Mouse (Mus musculus): ENCODE data around the gene Fabp3. TPM values are rescaled to one million over a fixed set of nuclear protein-coding genes. Genes with fewer than 3 reads are reported as not detected.

Gene Fabp3
- 193 and 278 TPM in 2 replicates for polyA plus RNA-seq (2014; fragmentation: Nextera tagmentation; extraction: Ambion mirVana)

DNA sequence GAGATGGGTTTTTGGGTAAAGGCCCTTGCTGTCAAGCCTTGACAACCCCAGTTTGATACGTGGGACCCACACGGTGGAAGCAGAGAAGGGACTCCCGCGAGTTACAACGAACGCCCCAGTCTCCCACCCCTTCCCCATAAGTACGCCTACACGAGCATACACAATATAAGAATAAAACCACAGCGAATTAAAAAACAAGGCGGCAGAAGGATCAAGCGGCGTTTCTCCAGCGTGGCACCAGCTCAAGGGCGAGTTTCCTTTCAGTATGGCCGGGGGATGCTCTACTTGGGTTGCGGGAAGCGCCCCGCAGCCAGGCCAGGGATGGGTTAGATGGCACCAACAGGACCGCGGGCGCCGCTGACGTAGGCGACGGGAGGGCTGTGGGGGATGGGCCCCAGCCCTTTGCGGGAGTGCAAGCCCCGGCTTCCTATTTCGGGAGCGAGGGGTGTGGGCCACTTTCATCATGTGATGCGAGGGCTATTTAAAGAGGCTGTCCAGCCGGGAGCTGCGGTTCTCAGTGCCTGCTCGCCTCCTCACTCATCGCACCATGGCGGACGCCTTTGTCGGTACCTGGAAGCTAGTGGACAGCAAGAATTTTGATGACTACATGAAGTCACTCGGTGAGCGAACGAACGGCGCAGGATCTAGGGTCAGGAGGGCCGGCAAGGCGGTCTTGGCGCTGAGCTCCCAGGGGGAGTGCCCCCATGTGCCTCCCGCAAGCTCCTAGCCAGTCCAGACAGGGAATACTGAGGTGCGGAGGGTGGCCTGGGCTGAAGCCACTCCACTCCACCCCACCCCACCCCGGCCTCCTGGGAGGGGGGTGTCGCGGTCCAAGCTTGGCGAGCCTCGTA is at the start of gene Fabp3, which contains the start of gene Gm10570:
Gene Fabp3 (plus strand): TSS at position 365 of the 851 bp plus-strand sequence.
Gene Gm10570 (minus strand): TSS at position 444 of the 851 bp plus-strand sequence.
- under 1% methylated on average over 50 of the region's 52 CpGs for WGBS
- peak within 1 kb of the TSS; percentile 18 for H3K27ac ChIP-seq (ENCODE audit: low read depth, low read length)
- peak within 1 kb of the TSS; percentile 84 for H3K4me2 ChIP-seq (ENCODE audit: low read depth, low read length)
- H3K4me1 ChIP-seq (ENCODE audit: control insufficient read depth, insufficient read depth, low read length): 0 out of 2 replicates have a peak, but pooled peaks cover 2% of the 10 kb centered on the region
- no peaks in the 10 kb centered on the region for H3K36me3 ChIP-seq (ENCODE audit: control insufficient read depth, insufficient read depth, low read length)
- H3K27me3 ChIP-seq (ENCODE audit: control insufficient read depth, insufficient read depth, low read length): peaks cover 9% of the 10 kb centered on the region
- peak within 1 kb of the TSS; percentile 41 for H3K4me3 ChIP-seq (ENCODE audit: low read depth, low read length)
- H3K9me3 ChIP-seq (ENCODE audit: control insufficient read depth, low read length): no peaks in the 10 kb centered on the region
- H3K9ac ChIP-seq (replicated peaks; ENCODE audit: low read depth, low read length): peak within 1 kb of the TSS; percentile 69
- peak; percentile 77 for ATAC-seq (ENCODE audit: low read depth)

DNA sequence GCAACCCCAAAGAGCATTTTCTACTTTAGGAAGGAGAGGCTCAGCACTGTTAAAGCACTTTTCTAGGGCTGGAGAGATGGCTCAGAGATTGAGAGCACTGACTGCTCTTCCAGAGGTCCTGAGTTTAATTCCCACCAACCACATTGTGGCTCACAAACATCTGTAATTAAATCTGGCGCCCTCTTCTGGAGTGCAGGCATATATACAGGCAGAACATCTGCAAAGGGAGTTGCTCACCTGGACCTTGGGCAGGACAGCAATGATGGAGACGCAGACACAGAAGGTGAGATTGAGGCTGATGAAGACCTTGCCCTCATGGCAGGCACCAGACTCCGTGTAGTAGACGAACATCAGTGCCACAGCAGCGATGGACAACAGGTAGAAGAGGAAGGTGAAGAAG is 48.0 kb upstream of the Fabp3 start:
- Histone ChIP-seq H3K27me3 (ENCODE audit: control insufficient read depth, insufficient read depth, low read length) (no peaks in the 10 kb centered on the region), H3K9me3 (ENCODE audit: control insufficient read depth, low read length) (no peaks in the 10 kb centered on the region), H3K4me1 (ENCODE audit: control insufficient read depth, insufficient read depth, low read length) (0 out of 2 replicates have a peak, but pooled peaks cover 4% of the 10 kb centered on the region), H3K36me3 (ENCODE audit: control insufficient read depth, insufficient read depth, low read length) (peaks cover 8% of the 10 kb centered on the region), H3K4me2 (ENCODE audit: low read depth, low read length) (no peak overlapping the region), H3K9ac (replicated peaks; ENCODE audit: low read depth, low read length) (no peak overlapping the region), H3K4me3 (ENCODE audit: low read depth, low read length) (no peak overlapping the region), H3K27ac (ENCODE audit: low read depth, low read length) (no peak overlapping the region)
- 44% methylated on average over 5 of the region's 5 CpGs for WGBS
- ATAC-seq (ENCODE audit: low read depth): no peak

DNA sequence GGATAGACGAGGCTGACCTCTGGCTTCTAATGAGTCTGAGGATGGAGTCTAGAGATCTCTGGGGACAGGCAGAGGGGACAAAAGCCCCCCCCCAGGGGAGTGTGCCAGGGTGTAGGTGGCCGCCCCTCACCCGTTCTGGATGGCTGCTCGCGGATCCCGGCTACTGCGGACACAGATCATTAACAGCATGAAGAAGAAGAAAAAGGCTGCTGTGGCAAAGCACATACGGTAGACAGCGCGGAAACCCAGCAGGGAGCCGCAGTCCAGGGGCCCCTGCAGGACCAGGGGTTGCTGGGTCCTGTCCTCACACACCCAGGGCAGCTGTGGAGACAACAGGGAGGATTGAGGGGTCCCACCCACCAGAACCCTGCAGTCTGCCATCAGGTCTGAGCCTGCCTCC is 44.3 kb upstream of the Fabp3 start:
- peaks cover 5% of the 10 kb centered on the region for H3K36me3 ChIP-seq (ENCODE audit: control insufficient read depth, insufficient read depth, low read length)
- ATAC-seq (ENCODE audit: low read depth): no peak
- H3K4me3 ChIP-seq (ENCODE audit: low read depth, low read length): no peak overlapping the region
- H3K9me3 ChIP-seq (ENCODE audit: control insufficient read depth, low read length): no peaks in the 10 kb centered on the region
- 17% methylated on average over 11 of the region's 11 CpGs for WGBS
- H3K4me2 ChIP-seq (ENCODE audit: low read depth, low read length): no peak overlapping the region
- 0 out of 2 replicates have a peak, but pooled peaks cover 4% of the 10 kb centered on the region for H3K4me1 ChIP-seq (ENCODE audit: control insufficient read depth, insufficient read depth, low read length)
- H3K27ac ChIP-seq (ENCODE audit: low read depth, low read length): no peak overlapping the region
- no peak overlapping the region for H3K9ac ChIP-seq (replicated peaks; ENCODE audit: low read depth, low read length)
- H3K27me3 ChIP-seq (ENCODE audit: control insufficient read depth, insufficient read depth, low read length): no peaks in the 10 kb centered on the region

DNA sequence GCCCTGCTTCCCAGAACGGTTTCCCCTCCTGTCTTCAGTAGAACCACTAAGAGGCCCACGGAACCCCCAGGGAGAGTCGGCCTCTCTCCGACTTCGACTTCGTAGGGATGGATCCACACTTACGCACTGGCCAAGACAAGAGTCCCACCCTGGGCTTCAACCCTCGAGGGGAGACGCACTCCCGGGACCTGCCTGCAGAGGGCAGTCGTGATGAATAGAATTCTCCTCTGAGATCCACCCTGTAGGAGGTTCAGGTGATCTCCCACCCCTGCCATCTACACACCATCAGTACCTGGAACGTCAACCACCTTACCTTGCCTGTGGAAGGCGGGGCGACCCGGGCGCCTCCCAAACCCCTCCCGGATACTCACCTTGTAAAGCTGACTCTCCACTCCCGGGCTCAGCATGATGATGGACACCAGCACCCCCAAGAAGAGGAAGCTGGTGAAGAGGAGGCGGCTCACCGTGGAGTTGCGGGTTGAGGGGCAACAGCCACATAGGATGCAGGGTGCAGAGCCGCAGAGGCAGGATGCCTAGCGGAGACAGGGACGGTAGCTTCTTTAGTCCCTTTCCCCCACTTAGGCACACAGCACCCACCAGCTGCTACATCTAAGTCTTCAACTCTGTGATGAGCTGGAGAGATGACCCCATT is 43.6 kb upstream of the Fabp3 start:
- peak; percentile 44; the same call in 1 of the 2 replicates for ATAC-seq (ENCODE audit: low read depth)
- H3K27ac ChIP-seq (ENCODE audit: low read depth, low read length): no peak overlapping the region
- no peaks in the 10 kb centered on the region for H3K9me3 ChIP-seq (ENCODE audit: control insufficient read depth, low read length)
- no peak overlapping the region for H3K4me2 ChIP-seq (ENCODE audit: low read depth, low read length)
- no peak overlapping the region for H3K9ac ChIP-seq (replicated peaks; ENCODE audit: low read depth, low read length)
- H3K4me1 ChIP-seq (ENCODE audit: control insufficient read depth, insufficient read depth, low read length): 0 out of 2 replicates have a peak, but pooled peaks cover 4% of the 10 kb centered on the region
- H3K4me3 ChIP-seq (ENCODE audit: low read depth, low read length): no peak overlapping the region
- 27% methylated on average over 24 of the region's 24 CpGs for WGBS
- H3K27me3 ChIP-seq (ENCODE audit: control insufficient read depth, insufficient read depth, low read length): no peaks in the 10 kb centered on the region
- peaks cover 5% of the 10 kb centered on the region for H3K36me3 ChIP-seq (ENCODE audit: control insufficient read depth, insufficient read depth, low read length)

DNA sequence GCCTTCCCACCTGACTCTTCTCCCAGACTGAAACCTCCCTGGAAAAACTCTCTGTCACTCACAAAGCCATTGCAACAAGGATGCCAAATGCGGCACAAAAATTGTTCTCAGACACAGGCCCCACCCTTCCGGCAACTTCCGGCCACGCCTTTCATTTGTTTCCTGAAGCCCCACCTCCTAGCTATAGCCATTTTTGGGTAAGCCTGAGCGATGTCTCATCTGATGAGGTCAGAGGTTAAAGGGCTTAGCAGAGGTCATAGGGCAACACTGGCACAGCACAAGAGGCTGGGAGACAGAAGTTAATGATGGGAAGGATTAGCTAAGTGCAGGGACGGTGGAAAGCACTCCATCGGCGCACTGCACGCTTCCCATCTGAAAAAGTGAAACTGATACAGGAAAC is 41.8 kb upstream of the Fabp3 start:
- ATAC-seq (ENCODE audit: low read depth): no peak
- no peaks in the 10 kb centered on the region for H3K9me3 ChIP-seq (ENCODE audit: control insufficient read depth, low read length)
- no peak overlapping the region for H3K4me3 ChIP-seq (ENCODE audit: low read depth, low read length)
- H3K27me3 ChIP-seq (ENCODE audit: control insufficient read depth, insufficient read depth, low read length): no peaks in the 10 kb centered on the region
- H3K9ac ChIP-seq (replicated peaks; ENCODE audit: low read depth, low read length): no peak overlapping the region
- WGBS: 78% methylated on average over 9 of the region's 9 CpGs
- H3K4me1 ChIP-seq (ENCODE audit: control insufficient read depth, insufficient read depth, low read length): 0 out of 2 replicates have a peak, but pooled peaks cover 4% of the 10 kb centered on the region
- H3K4me2 ChIP-seq (ENCODE audit: low read depth, low read length): no peak overlapping the region
- H3K27ac ChIP-seq (ENCODE audit: low read depth, low read length): no peak overlapping the region
- peaks cover 5% of the 10 kb centered on the region; the same call in 1 of the 2 replicates for H3K36me3 ChIP-seq (ENCODE audit: control insufficient read depth, insufficient read depth, low read length)

DNA sequence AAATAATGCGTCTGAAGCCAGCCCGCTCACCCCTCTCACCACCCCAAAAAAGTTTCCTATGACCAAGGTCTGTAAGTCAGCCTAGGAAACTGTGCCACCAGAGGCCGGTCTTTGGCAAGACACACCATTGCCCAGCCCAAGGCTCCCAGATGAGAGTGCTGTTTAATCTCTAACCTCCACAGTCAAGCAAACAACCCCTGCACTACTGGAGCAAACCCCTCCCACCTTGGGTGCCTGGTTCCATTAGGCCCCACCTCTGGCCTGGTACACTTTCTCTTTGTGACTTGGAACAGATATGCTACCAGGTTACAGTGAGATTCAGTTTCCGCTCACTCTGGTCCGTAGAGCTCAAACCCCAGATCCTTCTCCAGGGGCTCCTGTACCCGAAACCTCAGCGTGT is 41.3 kb upstream of the Fabp3 start:
- no peak overlapping the region for H3K9ac ChIP-seq (replicated peaks; ENCODE audit: low read depth, low read length)
- H3K9me3 ChIP-seq (ENCODE audit: control insufficient read depth, low read length): no peaks in the 10 kb centered on the region
- H3K4me1 ChIP-seq (ENCODE audit: control insufficient read depth, insufficient read depth, low read length): 0 out of 2 replicates have a peak, but pooled peaks cover 4% of the 10 kb centered on the region
- whole genome bisulfite sequencing: 90% methylated on average over 7 of the region's 7 CpGs
- H3K4me2 ChIP-seq (ENCODE audit: low read depth, low read length): no peak overlapping the region
- H3K27me3 ChIP-seq (ENCODE audit: control insufficient read depth, insufficient read depth, low read length): no peaks in the 10 kb centered on the region
- no peak overlapping the region for H3K27ac ChIP-seq (ENCODE audit: low read depth, low read length)
- ATAC-seq (ENCODE audit: low read depth): no peak
- H3K36me3 ChIP-seq (ENCODE audit: control insufficient read depth, insufficient read depth, low read length): peaks cover 5% of the 10 kb centered on the region; the same call in 1 of the 2 replicates
- H3K4me3 ChIP-seq (ENCODE audit: low read depth, low read length): no peak overlapping the region

DNA sequence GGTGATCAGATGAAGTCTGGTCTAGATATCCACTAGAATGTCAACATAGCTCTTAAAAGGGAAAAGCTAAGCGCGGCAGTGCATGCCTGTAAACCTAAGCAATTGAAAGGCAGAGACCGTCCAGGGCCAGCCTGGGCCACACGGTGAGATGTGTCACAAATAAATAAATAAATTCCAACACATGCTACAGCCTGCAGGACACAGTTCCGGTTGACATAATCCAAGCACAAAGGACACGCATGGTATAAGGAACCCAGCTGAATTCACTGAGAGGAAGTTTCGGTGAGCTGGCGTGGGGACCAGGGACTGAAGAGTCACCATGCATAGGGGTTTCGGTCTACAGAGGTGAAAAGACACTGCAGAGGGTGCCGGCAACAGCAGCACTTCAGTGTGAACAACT is 39.7 kb upstream of the Fabp3 start:
- Histone ChIP-seq H3K36me3 (ENCODE audit: control insufficient read depth, insufficient read depth, low read length) (no peaks in the 10 kb centered on the region), H3K4me1 (ENCODE audit: control insufficient read depth, insufficient read depth, low read length) (peaks cover 9% of the 10 kb centered on the region), H3K27ac (ENCODE audit: low read depth, low read length) (no peak overlapping the region), H3K27me3 (ENCODE audit: control insufficient read depth, insufficient read depth, low read length) (no peaks in the 10 kb centered on the region), H3K9ac (replicated peaks; ENCODE audit: low read depth, low read length) (no peak overlapping the region), H3K9me3 (ENCODE audit: control insufficient read depth, low read length) (no peaks in the 10 kb centered on the region), H3K4me2 (ENCODE audit: low read depth, low read length) (no peak overlapping the region), H3K4me3 (ENCODE audit: low read depth, low read length) (no peak overlapping the region)
- 86% methylated on average over 10 of the region's 10 CpGs for WGBS
- no peak for ATAC-seq (ENCODE audit: low read depth)

DNA sequence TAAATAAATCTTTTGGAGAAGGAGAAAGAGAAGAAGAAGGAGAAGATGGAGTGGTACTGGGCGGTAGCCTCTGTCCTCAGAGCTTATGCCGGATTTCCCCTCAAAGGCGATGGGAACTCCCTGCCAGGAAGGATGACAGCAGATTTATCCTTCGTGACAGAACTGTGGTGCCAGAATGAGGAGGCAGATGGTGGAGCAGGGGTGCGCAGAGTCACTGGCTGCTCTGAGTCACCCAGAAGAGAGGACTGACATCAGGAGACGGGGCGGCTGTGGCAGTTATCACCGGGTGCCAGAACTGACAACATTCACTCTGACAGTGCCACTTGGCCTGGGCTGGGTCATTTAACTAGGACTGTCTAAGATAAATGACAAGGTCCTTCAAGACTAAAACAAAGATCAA is 38.3 kb upstream of the Fabp3 start:
- Histone ChIP-seq H3K27ac (ENCODE audit: low read depth, low read length) (no peak overlapping the region), H3K36me3 (ENCODE audit: control insufficient read depth, insufficient read depth, low read length) (no peaks in the 10 kb centered on the region), H3K4me2 (ENCODE audit: low read depth, low read length) (no peak overlapping the region), H3K4me3 (ENCODE audit: low read depth, low read length) (no peak overlapping the region), H3K4me1 (ENCODE audit: control insufficient read depth, insufficient read depth, low read length) (peaks cover 7% of the 10 kb centered on the region), H3K9ac (replicated peaks; ENCODE audit: low read depth, low read length) (no peak overlapping the region), H3K9me3 (ENCODE audit: control insufficient read depth, low read length) (no peaks in the 10 kb centered on the region), H3K27me3 (ENCODE audit: control insufficient read depth, insufficient read depth, low read length) (no peaks in the 10 kb centered on the region)
- 63% methylated on average over 8 of the region's 8 CpGs for WGBS
- no peak for ATAC-seq (ENCODE audit: low read depth)

All from neural tube, embryonic 14.5 days (tissue).